In the genomic region with DNA sequence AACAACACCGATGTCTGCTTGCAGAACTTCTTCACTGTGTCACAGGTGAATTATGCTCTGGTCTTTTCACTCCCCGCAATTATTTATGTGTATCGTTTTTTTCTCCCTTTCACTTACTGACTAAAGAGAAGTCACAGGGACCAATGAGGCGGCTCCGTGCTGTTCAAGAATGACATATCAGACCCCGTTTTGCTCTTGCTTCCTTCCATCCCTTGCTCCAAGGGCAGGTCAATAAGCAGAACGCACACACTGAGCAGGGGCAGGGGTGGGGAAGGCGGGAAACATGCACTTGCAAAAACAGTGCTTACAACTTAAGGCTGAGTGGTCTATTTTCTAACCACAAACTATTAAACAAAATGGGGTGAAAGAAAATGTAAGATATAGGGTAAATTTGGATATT, we compare ENCODE assay signal across 14 mouse cellular contexts.
DNase-seq lines count a peak whose midpoint lies in the region; ATAC-seq and TF ChIP-seq lines count a peak whose summit lies in the region.
"Had no signal": no experiment of that assay in that cellular context is flagged by ENCODE, and none has a peak within 500 bp of the region (broad histone marks: within the 10 kb centered on the region; RNA-seq: fewer than 3 reads in every experiment).

No protein-coding gene starts in this region.

- H3K4me3 ChIP-seq in lung, embryonic 14.5 days (ENCODE audit: low read depth, low read length) = no peak overlapping the region
- H3K4me3 ChIP-seq in bone marrow, adult 2 months (replicated peaks; ENCODE audit: control insufficient read depth, low read depth, low read length) = peak overlapping the region; percentile 19
- H3K4me3 ChIP-seq in liver, embryonic 14.5 days (ENCODE audit: insufficient read depth in 1 of 2, low read depth in 2 of 2, low read length in 2 of 2) = peak overlapping the region in 1 of 2 experiments; percentile 21; a peak in 2 of 4 replicates
- H3K4me3 ChIP-seq in stomach, embryonic 16.5 days (replicated peaks; ENCODE audit: low read length) = no peak overlapping the region
- H3K4me3 ChIP-seq: embryonic facial prominence, embryonic 12.5 days; heart, embryonic 10.5 days; neural tube, embryonic 13.5 days had no signal

- TF ChIP-seq POLR2A in bone marrow, adult 2 months (IDR thresholded peaks at IDR 0.05; ENCODE audit: borderline replicate concordance, control insufficient read depth, low read depth, low read length) = no peak

- peak; percentile 75; the same call in 1 of the 2 replicates for ATAC-seq in lung, embryonic 14.5 days (ENCODE audit: insufficient read depth)
- ATAC-seq in liver, embryonic 14.5 days (ENCODE audit: insufficient read depth) = peak; percentile 58; the same call in 1 of the 2 replicates
- no peak for ATAC-seq in stomach, embryonic 16.5 days (ENCODE audit: insufficient read depth, low FRiP score)
- no peak for ATAC-seq in erythroblast, adult 5-6 weeks (replicated peaks; ENCODE audit: low FRiP score, poor library complexity, severe bottlenecking)
- ATAC-seq: hindbrain, postnatal 0 days had no signal

- 0 out of 2 replicates have a peak, but pooled peaks cover 3% of the 10 kb centered on the region for H3K4me1 ChIP-seq in lung, embryonic 14.5 days (ENCODE audit: insufficient read depth)
- H3K4me1 ChIP-seq in bone marrow, adult 2 months (ENCODE audit: control insufficient read depth, insufficient read depth, low read length) = no peaks in the 10 kb centered on the region; the same call in 1 of the 2 replicates
- H3K4me1 ChIP-seq in liver, embryonic 14.5 days (replicated peaks; ENCODE audit: control insufficient read depth in 2 of 2, insufficient read depth in 2 of 2, low read length in 1 of 2) = peaks cover 0 to 3% of the 10 kb centered on the region in 2 experiments; a peak in 2 of 4 replicates
- H3K4me1 ChIP-seq in stomach, embryonic 16.5 days (ENCODE audit: control insufficient read depth, insufficient read depth, low read length) = no peaks in the 10 kb centered on the region
- H3K4me1 ChIP-seq: embryonic facial prominence, embryonic 12.5 days; heart, embryonic 10.5 days; neural tube, embryonic 13.5 days had no signal

- H3K27me3 ChIP-seq in lung, embryonic 14.5 days (ENCODE audit: insufficient read depth, low read length) = no peaks in the 10 kb centered on the region
- no peaks in the 10 kb centered on the region for H3K27me3 ChIP-seq in liver, embryonic 14.5 days (ENCODE audit: control insufficient read depth, insufficient read depth, low read length)
- H3K27me3 ChIP-seq in stomach, embryonic 16.5 days (ENCODE audit: control insufficient read depth, insufficient read depth, low read length) = no peaks in the 10 kb centered on the region
- H3K27me3 ChIP-seq: embryonic facial prominence, embryonic 12.5 days; neural tube, embryonic 13.5 days had no signal

- no peak for TF ChIP-seq CTCF in lung, embryonic 14.5 days (IDR thresholded peaks at IDR 0.05; ENCODE audit: low read depth)
- TF ChIP-seq CTCF in bone marrow, adult 2 months (IDR thresholded peaks at IDR 0.05; ENCODE audit: control insufficient read depth, insufficient read depth, low read length) = no peak
- no peak for TF ChIP-seq CTCF in liver, embryonic 14.5 days (IDR thresholded peaks at IDR 0.05; ENCODE audit: low read depth)

- no peak for DNase-seq in lung, embryonic 14.5 days
- no peak for DNase-seq in lung, postnatal 4 days
- DNase-seq in liver, embryonic 14.5 days (ENCODE audit: low read depth in 3 of 3, low spot score in 3 of 3) = no peak
- DNase-seq in cerebellum, adult 18-20 months = no peak
- DNase-seq in neural tube, embryonic 10.5 days (ENCODE audit: extremely low spot score, low spot score) = no peak
- DNase-seq: cerebellum, adult 11-12 months; kidney, postnatal 10 days had no signal

- peak overlapping the region; percentile 31 for H3K4me2 ChIP-seq in lung, embryonic 14.5 days
- H3K4me2 ChIP-seq in liver, embryonic 14.5 days (ENCODE audit: low read depth) = peak overlapping the region; percentile 62
- peak overlapping the region; percentile 25; the same call in 1 of the 2 replicates for H3K4me2 ChIP-seq in stomach, embryonic 16.5 days (ENCODE audit: low read depth, low read length)
- H3K4me2 ChIP-seq: embryonic facial prominence, embryonic 12.5 days; neural tube, embryonic 13.5 days had no signal

- H3K27ac ChIP-seq in lung, embryonic 14.5 days (ENCODE audit: low read depth) = no peak overlapping the region; the same call in 1 of the 2 replicates
- no peak overlapping the region for H3K27ac ChIP-seq in bone marrow, adult 2 months (ENCODE audit: control insufficient read depth, insufficient read depth, low read depth, low read length, poor library complexity)
- no peak overlapping the region for H3K27ac ChIP-seq in liver, embryonic 14.5 days
- no peak overlapping the region for H3K27ac ChIP-seq in stomach, embryonic 16.5 days (ENCODE audit: low read length)
- H3K27ac ChIP-seq: embryonic facial prominence, embryonic 12.5 days; heart, embryonic 10.5 days; hindbrain, postnatal 0 days; neural tube, embryonic 13.5 days had no signal

- H3K9ac ChIP-seq in lung, embryonic 14.5 days = no peak overlapping the region
- H3K9ac ChIP-seq in liver, embryonic 14.5 days (replicated peaks) = no peak overlapping the region
- no peak overlapping the region for H3K9ac ChIP-seq in stomach, embryonic 16.5 days (ENCODE audit: low read length)
- H3K9ac ChIP-seq: embryonic facial prominence, embryonic 12.5 days; neural tube, embryonic 13.5 days had no signal

- 56% methylated on average over 8 of the region's 8 CpGs for WGBS in lung, embryonic 14.5 days
- 4% methylated on average over 8 of the region's 8 CpGs for WGBS in bone marrow, adult 2 months
- WGBS in liver, embryonic 14.5 days (ENCODE audit: insufficient replicate concordance) = 15% methylated on average over 8 of the region's 8 CpGs
- WGBS in stomach, embryonic 16.5 days = 59% methylated on average over 8 of the region's 8 CpGs

- H3K36me3 ChIP-seq in lung, embryonic 14.5 days (ENCODE audit: insufficient read depth) = no peaks in the 10 kb centered on the region
- no peaks in the 10 kb centered on the region for H3K36me3 ChIP-seq in liver, embryonic 14.5 days (replicated peaks; ENCODE audit: control insufficient read depth, insufficient read depth, low read depth)
- H3K36me3 ChIP-seq in stomach, embryonic 16.5 days (ENCODE audit: control insufficient read depth, insufficient read depth, low read length) = no peaks in the 10 kb centered on the region
- H3K36me3 ChIP-seq: embryonic facial prominence, embryonic 12.5 days; heart, embryonic 10.5 days; neural tube, embryonic 13.5 days had no signal

- H3K9me3 ChIP-seq in lung, embryonic 14.5 days (ENCODE audit: low read depth, low read length) = no peaks in the 10 kb centered on the region
- H3K9me3 ChIP-seq in liver, embryonic 14.5 days (ENCODE audit: control insufficient read depth, low read length) = no peaks in the 10 kb centered on the region
- no peaks in the 10 kb centered on the region for H3K9me3 ChIP-seq in stomach, embryonic 16.5 days (replicated peaks; ENCODE audit: control insufficient read depth, low read length)
- H3K9me3 ChIP-seq: embryonic facial prominence, embryonic 12.5 days; heart, embryonic 10.5 days; neural tube, embryonic 13.5 days had no signal

- TF ChIP-seq EP300 in liver, embryonic 14.5 days (IDR thresholded peaks at IDR 0.05; ENCODE audit: low read depth) = no peak

Comparison
In these comparisons a context has a peak if more than half of its experiments do, and no peak if none do; other contexts are left out.
1. ATAC-seq: peak in lung, embryonic 14.5 days (single experiment) and liver, embryonic 14.5 days (single experiment); none in stomach, embryonic 16.5 days (single experiment) and erythroblast, adult 5-6 weeks (single experiment).
2. Peak in every context shown above with its lines, with median percentiles within 50 percentile points of each other: H3K4me2 ChIP-seq.